Mouse (Mus musculus) bone marrow macrophage, adult 2 months (primary cell): ENCODE data around the gene Tmem88b. TPM values are rescaled to one million over a fixed set of nuclear protein-coding genes. Genes with fewer than 3 reads are reported as not detected.

Experiments used
- H3K27ac ChIP-seq: 2 replicates; pipeline ENCODE4 v1.5.1; 2012; ENCODE audit warnings: low read depth, low read length; ENCODE audit not compliant: insufficient read depth
- H3K4me1 ChIP-seq: 2 replicates; pipeline ENCODE4 v1.6.1; 2012; ENCODE audit warnings: low read length; ENCODE audit not compliant: control insufficient read depth, insufficient read depth
- H3K4me3 ChIP-seq: 2 replicates; pipeline ENCODE4 v1.5.1; 2012; ENCODE audit warnings: mild to moderate bottlenecking, low read length, moderate library complexity; ENCODE audit not compliant: insufficient read depth
- CTCF ChIP-seq: IDR thresholded peaks from 2 replicates; pipeline ENCODE4 v1.5.1; 2012; ENCODE audit warnings: low read depth, mild to moderate bottlenecking, low read length, moderate library complexity
- POLR2A ChIP-seq: IDR thresholded peaks from 2 replicates; pipeline ENCODE4 v1.6.1; 2012; ENCODE audit warnings: mild to moderate bottlenecking, low read depth, low read length, borderline replicate concordance
- polyA plus RNA-seq: library from polyadenylated mRNA; stranded (reverse); fragments of >200 nt; gene quantifications from 2 replicates; pipeline ENCODE4 v1.2.4, GENCODE M21; 2012; ENCODE audit not compliant: missing spikeins, insufficient read depth, insufficient read length

The Tmem88b gene
- polyA plus RNA-seq, result 0.23 TPM in 1 of 2 replicates, not detected in the other

- H3K4me1 ChIP-seq, result peaks cover 2% of the 10 kb centered on the region
- peak within 1 kb of the TSS; percentile 75; the same call in 1 of the 2 replicates for H3K4me3 ChIP-seq
- no peak for TF ChIP-seq CTCF
- TF ChIP-seq POLR2A, result no peak
- H3K27ac ChIP-seq, result no peak within 1 kb of the TSS
Observed at GRCm38 (mm10) chr4:155785819-155786218, at the start of gene Tmem88b. Gene Tmem88b (minus strand): TSS chr4:155785874.

DNA sequence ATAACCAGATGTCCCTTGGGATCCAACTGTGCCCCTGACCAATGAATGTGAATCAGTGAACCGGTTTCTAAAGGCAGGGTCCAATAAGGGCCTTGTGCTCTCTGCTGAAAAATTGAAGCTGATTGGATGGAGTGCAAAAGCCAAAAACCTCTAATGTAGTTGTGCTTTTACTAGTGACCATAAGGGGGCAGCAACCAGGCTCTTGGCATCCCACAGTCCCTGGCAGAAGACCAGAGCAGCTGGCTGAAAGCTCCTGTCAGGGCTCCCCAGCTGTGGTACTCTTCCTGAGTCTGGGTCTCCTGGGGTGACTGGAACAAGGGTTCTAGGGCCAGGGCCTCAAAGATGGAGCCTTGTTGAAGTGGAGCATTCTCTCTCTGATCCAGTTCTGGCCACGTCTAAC lies 48.2 kb upstream of the Tmem88b start:
- peak overlapping the region; percentile 52; the same call in 1 of the 2 replicates for H3K27ac ChIP-seq
- no peak overlapping the region for H3K4me3 ChIP-seq
- peaks cover 33% of the 10 kb centered on the region for H3K4me1 ChIP-seq
- TF ChIP-seq CTCF, result no peak; the same call in 1 of the 2 replicates
- no peak for TF ChIP-seq POLR2A

- peaks cover 33% of the 10 kb centered on the region for H3K4me1 ChIP-seq
- H3K4me3 ChIP-seq, result peak overlapping the region; percentile 91; the same call in 1 of the 2 replicates
- peak overlapping the region; percentile 52 for H3K27ac ChIP-seq
- TF ChIP-seq CTCF, result no peak
- no peak for TF ChIP-seq POLR2A
Observed at GRCm38 (mm10) chr4:155833234-155833633, 47.6 kb upstream of the Tmem88b start.

DNA sequence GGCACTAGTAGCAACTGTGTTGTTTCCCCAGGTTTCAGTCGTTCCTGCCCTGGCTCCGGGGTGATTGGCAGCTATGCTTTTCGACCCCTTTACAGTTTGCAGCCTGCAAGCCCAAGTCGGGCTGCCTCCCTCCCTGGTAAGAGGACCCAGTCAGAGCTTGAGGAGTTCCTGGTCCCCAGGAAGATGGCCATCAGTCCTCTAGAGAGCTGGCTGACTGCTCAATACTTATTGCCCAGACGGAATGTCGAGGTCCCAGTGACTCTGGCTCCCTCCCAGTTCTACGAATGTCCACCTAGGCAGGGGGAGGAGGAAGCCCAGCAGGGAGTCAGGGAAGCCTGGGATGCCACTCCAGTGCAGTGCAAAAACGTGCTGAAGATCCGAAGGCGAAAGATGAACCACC lies 46.6 kb upstream of the Tmem88b start:
- H3K4me1 ChIP-seq, result peaks cover 28% of the 10 kb centered on the region
- TF ChIP-seq POLR2A (no peak), CTCF (no peak)
- peak overlapping the region; percentile 54 for H3K27ac ChIP-seq
- peak overlapping the region; percentile 91 for H3K4me3 ChIP-seq

DNA sequence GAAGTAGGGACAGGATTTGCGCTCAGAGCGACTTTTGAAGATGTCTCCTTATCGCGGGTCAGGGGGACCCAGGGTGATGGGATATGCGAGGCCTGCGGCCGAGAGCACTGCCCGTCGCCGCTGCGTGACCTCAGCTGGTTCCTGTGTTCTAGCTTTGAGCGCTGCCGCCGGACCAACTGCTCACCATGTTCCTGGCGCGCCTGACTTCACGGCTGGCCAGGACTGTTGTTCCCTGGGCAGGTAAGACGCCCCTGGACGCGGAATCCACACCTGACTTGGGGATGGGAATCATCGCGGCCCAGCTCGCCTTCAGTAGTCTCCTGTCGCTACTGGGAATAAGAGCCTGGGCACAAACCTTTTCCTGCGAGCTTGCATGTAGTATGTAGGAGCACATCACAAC lies 46.2 kb upstream of the Tmem88b start:
- peaks cover 26% of the 10 kb centered on the region for H3K4me1 ChIP-seq
- TF ChIP-seq POLR2A, result no peak
- no peak for TF ChIP-seq CTCF
- H3K4me3 ChIP-seq, result peak overlapping the region; percentile 91
- H3K27ac ChIP-seq, result peak overlapping the region; percentile 54

- Histone ChIP-seq H3K4me3 (peak within 1 kb of the TSS; percentile 91), H3K27ac (peak within 1 kb of the TSS; percentile 83), H3K4me1 (peaks cover 26% of the 10 kb centered on the region)
- TF ChIP-seq POLR2A, result no peak
- no peak; the same call in 1 of the 2 replicates for TF ChIP-seq CTCF
Observed at GRCm38 (mm10) chr4:155831205-155831766, 45.6 kb upstream of the Tmem88b start, which contains the start of gene Aurkaip1. Gene Aurkaip1 (plus strand): TSS chr4:155831272.

DNA sequence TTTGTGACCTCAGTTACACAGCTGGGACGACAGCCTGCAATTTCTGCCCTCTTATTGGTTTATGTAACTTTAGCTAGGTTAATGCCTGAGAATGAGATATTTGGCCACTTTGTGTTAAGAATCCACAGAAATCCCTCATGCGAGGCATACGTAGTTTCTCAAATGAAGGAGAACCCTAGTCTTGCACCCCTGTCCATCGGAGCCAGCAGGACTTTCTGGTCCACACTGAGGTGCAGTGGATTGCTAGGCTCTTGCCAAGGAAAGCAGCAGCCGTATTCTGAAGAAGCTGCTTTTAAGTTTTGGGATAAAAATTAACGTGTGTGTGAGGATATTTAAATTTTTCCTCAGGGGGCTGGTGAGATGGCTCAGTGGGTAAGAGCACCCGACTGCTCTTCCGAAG lies 44.9 kb upstream of the Tmem88b start:
- Histone ChIP-seq H3K4me1 (peaks cover 26% of the 10 kb centered on the region), H3K27ac (no peak overlapping the region), H3K4me3 (peak overlapping the region; percentile 21)
- TF ChIP-seq CTCF, result no peak

GRCm38 (mm10) chr4:155829866-155830265 lies 44.2 kb upstream of the Tmem88b start:
- Histone ChIP-seq H3K4me3 (no peak overlapping the region), H3K27ac (no peak overlapping the region), H3K4me1 (peaks cover 26% of the 10 kb centered on the region)
- TF ChIP-seq POLR2A, result no peak

DNA sequence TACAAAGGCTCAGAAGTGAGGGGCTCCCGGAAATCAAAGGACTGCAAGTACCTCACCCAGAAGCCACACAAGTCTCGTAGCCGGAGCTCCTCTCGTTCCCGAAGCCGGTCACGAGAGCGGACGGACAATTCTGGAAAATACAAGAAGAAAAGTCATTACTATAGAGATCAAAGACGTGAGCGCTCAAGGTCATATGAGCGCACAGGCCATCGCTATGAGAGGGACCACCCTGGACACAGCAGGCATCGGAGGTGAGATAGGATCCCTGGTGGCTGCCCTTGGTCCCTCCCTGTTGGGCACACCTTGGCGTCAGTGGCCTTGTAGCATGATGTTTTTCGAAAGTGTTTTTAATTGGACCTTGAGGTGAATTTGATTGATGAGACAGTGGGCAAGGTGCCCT lies 37.8 kb upstream of the Tmem88b start:
- Histone ChIP-seq H3K4me1 (no peaks in the 10 kb centered on the region), H3K27ac (no peak overlapping the region), H3K4me3 (no peak overlapping the region)
- TF ChIP-seq CTCF, result no peak
- no peak for TF ChIP-seq POLR2A

GRCm38 (mm10) chr4:155821025-155821424 lies 35.4 kb upstream of the Tmem88b start:
- Histone ChIP-seq H3K27ac (no peak overlapping the region), H3K4me3 (no peak overlapping the region), H3K4me1 (no peaks in the 10 kb centered on the region)
- no peak for TF ChIP-seq POLR2A
- TF ChIP-seq CTCF, result peak; percentile 45; the same call in 1 of the 2 replicates

GRCm38 (mm10) chr4:155817533-155817932 lies 31.9 kb upstream of the Tmem88b start:
- Histone ChIP-seq H3K27ac (no peak overlapping the region), H3K4me3 (no peak overlapping the region)
- TF ChIP-seq POLR2A, result no peak
- no peak for TF ChIP-seq CTCF

More at GRCm38 (mm10) chr4:155817533-155817932, 31.9 kb upstream of the Tmem88b start:
- H3K4me1 ChIP-seq, result peaks cover 9% of the 10 kb centered on the region
